Comparison of ENCODE assay signal across 20 mouse cellular contexts in genomic region chr11:88012621-88013244, GRCm38 (mm10). TPM values are rescaled to one million over a fixed set of nuclear protein-coding genes. Genes with fewer than 3 reads are reported as not detected.
A peak's percentile ranks its signal among the peaks of the same experiment; 100 is the strongest.
DNase-seq lines count a peak whose midpoint lies in the region; ATAC-seq lines count a peak whose summit lies in the region.
"Had no signal": no experiment of that assay in that cellular context is flagged by ENCODE, and none has a peak within 500 bp of the region (broad histone marks: within the 10 kb centered on the region; RNA-seq: fewer than 3 reads in every experiment).

No protein-coding gene starts in this region.

- peak; percentile 13 to 22 for DNase-seq in B cell, adult 2 months
- DNase-seq in right cerebral cortex, adult 18-20 months: no peak
- DNase-seq in adrenal gland, postnatal 14 days: no peak
- no peak for DNase-seq in spleen, adult 18-20 months
- DNase-seq in layer of hippocampus, adult 11-12 months (ENCODE audit: low spot score): no peak
- DNase-seq: adrenal gland, adult 8-10 months; adrenal gland, postnatal 25 days; cerebellum, adult 11 months; cerebellum, adult 18-20 months; cerebellum, adult 8-10 months; cerebellum, adult 9-11 months; cerebellum, postnatal 14 days; cerebellum, postnatal 36 days; forebrain, postnatal 0 days had no signal

- 0 out of 2 replicates have a peak, but pooled peaks have one; percentile 47 for ATAC-seq in common myeloid progenitor, adult 5-6 weeks (replicated peaks; ENCODE audit: low read depth, poor library complexity, severe bottlenecking)
- ATAC-seq in neutrophil, adult 5-6 weeks (ENCODE audit: extremely low read depth, insufficient number of reproducible peaks, low FRiP score, poor library complexity, severe bottlenecking): 0 out of 2 replicates have a peak, but pooled peaks have one; percentile 41
- ATAC-seq: activated CD4-positive, CD25-positive, alpha-beta regulatory T cell, adult 4 months; forebrain, embryonic 13.5 days; forebrain, embryonic 15.5 days; forebrain, postnatal 0 days; Patski had no signal

RNA-seq across cellular contexts. Expression of gene Dynll2, which starts 25.4 kb away (rescaled TPM):
- total RNA-seq in common myeloid progenitor, adult 5-6 weeks (2017): 20.2 and 24.9 TPM in 2 replicates
- 5.7 and 6.1 TPM in 2 replicates for total RNA-seq in neutrophil, adult 5-6 weeks (2017)
- total RNA-seq in adrenal gland, postnatal 14 days (2021): 154 and 174 TPM in 2 replicates

RNA-seq across cellular contexts. Expression of gene Srsf1, which starts 34.4 kb away (rescaled TPM):
- 612 and 668 TPM in 2 replicates for total RNA-seq in common myeloid progenitor, adult 5-6 weeks (2017)
- 353 and 395 TPM in 2 replicates for total RNA-seq in neutrophil, adult 5-6 weeks (2017)
- total RNA-seq in adrenal gland, postnatal 14 days (2021): 245 and 260 TPM in 2 replicates

RNA-seq across cellular contexts. Expression of gene Vezf1, which starts 55.3 kb away (rescaled TPM):
- 33.8 and 42.6 TPM in 2 replicates for total RNA-seq in common myeloid progenitor, adult 5-6 weeks (2017)
- 45.5 and 47.7 TPM in 2 replicates for total RNA-seq in neutrophil, adult 5-6 weeks (2017)
- total RNA-seq in adrenal gland, postnatal 14 days (2021): 39.8 and 42.4 TPM in 2 replicates

Comparison
In these comparisons a context has a peak if more than half of its experiments do, and no peak if none do; other contexts are left out.
1. DNase-seq: peak in B cell, adult 2 months (2 of 2); none in right cerebral cortex, adult 18-20 months (single experiment), adrenal gland, postnatal 14 days (single experiment), spleen, adult 18-20 months (0 of 2) and layer of hippocampus, adult 11-12 months (single experiment).